Mouse (Mus musculus): ENCODE data around the gene Gne.
"Not testable (repeated sequence)": the region's sequence is repeated elsewhere in the genome, so short reads cannot be mapped to it uniquely, and the experiment has no call there.

Gene Gne

GRCm38 (mm10) chr4:44072873-44073441 lies 11.0 kb downstream of the Gne start:
- in situ Hi-C loops (cut with MboI, MseI): loop anchor here (5.0 kb wide), 2 partner anchors 39 to 94 kb away; no protein-coding TSS in a partner anchor

DNA sequence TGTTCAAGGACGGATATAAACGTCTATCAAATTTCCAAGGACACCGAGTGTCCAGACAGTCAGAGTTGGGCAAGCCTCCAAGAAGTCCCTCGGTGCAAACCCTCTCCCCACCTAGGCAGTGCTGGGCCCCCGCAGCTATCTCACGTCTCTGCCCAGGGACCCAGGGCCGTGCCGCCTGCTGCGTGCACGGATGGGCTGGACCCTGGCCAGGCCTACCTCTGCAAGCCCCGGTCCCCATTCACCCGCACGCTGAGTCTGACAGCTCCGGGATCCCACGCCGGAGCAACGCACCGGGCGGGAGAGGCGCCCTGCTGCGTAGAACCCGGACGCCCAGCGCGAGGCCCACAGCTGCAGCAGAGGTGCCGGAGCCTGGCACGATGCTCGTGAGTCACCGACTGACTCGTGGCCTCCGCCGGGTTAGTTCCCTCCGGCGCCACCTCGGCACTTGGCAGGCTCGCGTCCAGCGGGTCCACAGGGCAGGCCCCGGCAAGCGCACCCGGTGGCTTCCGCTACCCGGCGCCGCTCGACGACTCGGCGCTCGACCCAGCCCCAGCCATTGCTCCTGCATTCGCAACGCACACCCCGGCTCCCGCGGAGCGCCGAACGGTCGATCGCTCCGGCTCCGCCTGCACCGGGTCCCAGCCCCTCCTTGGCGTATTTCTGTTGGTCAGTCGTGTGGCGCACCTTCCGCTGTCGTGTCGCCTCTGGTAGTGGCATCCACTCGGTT lies 11.7 kb downstream of the Gne start:
- in situ Hi-C loops (cut with MboI, MseI): loop anchor here (5.0 kb wide), 2 partner anchors 40 to 95 kb away; no protein-coding TSS in a partner anchor

DNA sequence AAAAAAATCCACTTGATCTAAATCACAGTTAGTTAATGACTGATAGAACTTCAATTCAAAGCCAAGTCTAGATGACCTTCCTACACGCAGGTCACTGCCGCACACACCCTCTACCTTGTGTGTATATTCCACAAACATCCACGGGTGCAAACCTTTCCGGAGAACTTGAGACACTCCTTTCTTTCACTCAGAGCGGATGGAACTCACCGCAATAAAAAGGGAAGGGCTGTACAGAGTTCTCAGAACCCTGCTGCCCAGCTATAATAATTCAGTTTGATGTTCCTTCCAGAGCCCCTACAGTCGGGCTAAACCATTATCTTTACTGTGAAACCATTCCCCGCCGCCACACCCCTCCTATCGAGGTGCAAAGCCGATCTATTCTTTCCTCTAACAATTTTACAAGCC lies 12.2 kb downstream of the Gne start:
- in situ Hi-C loops (cut with MboI, MseI): loop anchor here (5.0 kb wide), 2 partner anchors 41 to 96 kb away; no protein-coding TSS in a partner anchor

GRCm38 (mm10) chr4:44070641-44071040 lies 13.3 kb downstream of the Gne start:
- in situ Hi-C loops (cut with MboI, MseI): loop anchor here (5.0 kb wide), 2 partner anchors 42 to 97 kb away; no protein-coding TSS in a partner anchor

DNA sequence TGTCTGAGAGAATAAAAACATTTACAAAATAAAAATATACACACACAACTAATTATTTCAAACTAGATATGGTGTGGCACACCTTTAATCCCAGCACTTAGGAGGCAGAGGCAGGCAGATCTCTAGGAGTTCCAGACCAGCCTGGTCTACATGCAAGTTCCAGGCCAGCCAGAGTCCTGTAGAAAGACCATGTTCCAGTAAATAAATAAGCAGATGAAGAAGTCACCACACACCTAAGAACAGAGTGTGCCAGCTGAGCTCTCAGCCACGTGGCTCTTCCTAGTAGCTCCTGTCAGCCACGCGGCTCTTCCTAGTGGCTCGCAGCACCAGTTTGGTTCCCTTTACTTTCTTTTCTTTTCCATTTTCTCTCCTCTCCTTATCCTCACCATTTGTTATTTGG lies 14.6 kb downstream of the Gne start:
- in situ Hi-C loops (cut with MboI, MseI): no loop called here

GRCm38 (mm10) chr4:44068736-44069135 lies 15.2 kb downstream of the Gne start:
- in situ Hi-C loops (cut with MboI, MseI): no loop called here

- in situ Hi-C loops (cut with MboI, MseI): no loop called here
Observed at GRCm38 (mm10) chr4:44066891-44067290, 17.1 kb downstream of the Gne start.

DNA sequence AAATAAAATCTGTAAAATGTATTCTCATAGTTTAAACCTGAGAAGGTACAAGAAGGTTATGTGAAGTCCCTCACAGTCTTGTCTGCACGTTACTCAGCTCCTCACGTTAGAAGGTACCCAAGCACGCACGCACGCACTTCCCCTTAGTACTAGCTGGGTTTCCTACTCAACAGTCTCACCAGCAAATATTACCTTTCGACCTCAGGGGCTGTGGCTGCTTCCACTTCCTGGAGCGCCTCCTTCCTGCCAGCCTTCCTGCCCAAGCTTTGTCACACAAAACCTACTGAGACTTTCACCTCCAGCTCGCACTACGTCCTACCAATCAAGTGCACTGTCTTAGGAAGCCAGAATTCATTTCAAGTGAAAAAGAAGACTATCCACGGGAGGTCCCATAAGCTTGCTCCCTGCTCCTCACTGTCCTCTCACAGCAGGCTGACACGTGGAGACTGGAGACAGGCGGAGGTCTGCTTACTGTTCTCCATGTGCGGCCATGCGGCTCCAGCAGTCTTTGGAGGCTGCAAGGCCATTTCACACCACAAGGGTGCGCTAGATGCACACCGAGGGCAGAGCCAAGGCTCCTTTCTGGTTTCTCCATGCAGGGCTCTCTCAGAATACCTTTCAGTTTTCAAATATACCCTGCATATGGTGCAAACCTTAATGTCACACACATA lies 18.5 kb downstream of the Gne start:
- in situ Hi-C loops (cut with MboI, MseI): no loop called here

- in situ Hi-C loops (cut with MboI, MseI): no loop called here
Observed at GRCm38 (mm10) chr4:44062816-44063215, 21.2 kb downstream of the Gne start.

DNA sequence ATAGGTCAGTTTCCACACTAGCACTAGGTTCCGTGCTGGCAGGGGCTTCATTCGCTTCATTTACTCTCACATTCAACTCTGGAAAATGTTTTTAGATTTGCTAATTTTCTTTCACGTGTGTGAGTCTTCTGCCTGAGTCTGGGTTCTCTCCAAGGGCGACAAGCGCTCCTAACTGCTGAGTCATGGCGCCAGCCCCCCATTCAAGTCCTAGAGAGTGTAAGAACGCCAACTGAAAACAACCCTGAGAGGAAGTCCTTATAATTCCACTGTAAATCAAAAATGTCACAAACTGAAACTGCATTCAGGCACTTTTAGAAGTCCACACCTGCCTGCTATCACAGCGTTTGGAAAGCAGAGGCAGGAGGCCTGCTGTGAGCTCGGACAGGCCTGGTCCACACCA lies 21.9 kb downstream of the Gne start:
- in situ Hi-C loops (cut with MboI, MseI): no loop called here

DNA sequence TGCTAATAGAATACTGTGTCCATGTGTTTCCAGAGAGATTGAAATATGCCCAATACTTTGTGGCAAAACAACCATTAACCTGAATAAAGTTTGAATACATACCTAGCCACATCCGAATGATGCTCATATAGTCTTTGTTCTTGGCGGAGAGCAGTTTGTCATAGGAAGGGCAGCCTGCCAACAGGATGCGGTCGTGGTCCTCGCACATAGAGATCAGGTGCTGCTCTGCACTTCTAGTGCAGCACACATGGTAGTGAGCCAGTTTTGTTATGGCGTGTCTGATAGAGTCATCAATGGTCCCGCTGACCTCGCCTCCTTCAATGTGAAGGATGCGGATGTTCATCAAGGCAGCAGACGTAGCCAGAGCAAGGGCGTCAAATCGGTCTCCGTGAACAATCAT lies 24.3 kb downstream of the Gne start:
- in situ Hi-C loops (cut with MboI, MseI): no loop called here

DNA sequence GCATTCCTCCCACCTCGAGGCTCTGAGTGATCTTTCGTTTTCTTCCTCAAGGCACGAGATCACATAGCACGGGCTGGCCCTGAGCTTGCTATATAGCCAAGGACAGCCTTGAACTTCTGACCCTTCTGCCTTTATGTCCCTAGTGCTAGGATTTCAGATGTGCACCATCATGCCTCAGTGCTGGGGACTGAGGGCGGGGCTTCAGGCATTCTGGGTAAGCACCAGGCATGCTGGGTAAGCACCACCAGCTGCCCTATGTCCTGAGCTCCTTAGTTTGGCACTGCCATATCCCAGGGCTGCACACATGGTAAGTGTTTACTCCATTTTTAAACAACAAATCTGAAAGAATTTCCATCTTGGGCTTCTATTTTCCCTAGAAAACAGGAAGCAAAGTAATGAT lies 34.2 kb downstream of the Gne start:
- in situ Hi-C loops (cut with MboI, MseI): no loop called here

DNA sequence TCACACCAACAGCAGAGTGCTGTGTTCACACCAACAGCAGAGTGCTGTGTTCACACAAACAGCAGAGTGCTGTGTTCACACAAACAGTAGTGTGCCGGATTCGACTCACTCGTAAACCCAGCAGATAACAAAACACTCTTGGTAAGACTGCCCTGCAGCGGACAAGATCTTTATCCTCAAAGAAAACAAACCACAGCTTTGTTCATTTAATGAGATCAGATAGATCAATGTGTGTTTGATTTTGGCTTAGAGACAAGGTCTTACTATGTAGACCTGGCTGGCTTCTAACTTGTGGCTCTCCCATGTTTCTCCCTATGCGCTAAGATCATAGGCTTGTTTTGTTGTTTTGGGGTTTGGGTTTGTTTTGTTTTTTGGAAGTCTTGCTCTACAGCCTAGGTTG lies 37.9 kb downstream of the Gne start:
- in situ Hi-C loops (cut with MboI, MseI): no loop called here

DNA sequence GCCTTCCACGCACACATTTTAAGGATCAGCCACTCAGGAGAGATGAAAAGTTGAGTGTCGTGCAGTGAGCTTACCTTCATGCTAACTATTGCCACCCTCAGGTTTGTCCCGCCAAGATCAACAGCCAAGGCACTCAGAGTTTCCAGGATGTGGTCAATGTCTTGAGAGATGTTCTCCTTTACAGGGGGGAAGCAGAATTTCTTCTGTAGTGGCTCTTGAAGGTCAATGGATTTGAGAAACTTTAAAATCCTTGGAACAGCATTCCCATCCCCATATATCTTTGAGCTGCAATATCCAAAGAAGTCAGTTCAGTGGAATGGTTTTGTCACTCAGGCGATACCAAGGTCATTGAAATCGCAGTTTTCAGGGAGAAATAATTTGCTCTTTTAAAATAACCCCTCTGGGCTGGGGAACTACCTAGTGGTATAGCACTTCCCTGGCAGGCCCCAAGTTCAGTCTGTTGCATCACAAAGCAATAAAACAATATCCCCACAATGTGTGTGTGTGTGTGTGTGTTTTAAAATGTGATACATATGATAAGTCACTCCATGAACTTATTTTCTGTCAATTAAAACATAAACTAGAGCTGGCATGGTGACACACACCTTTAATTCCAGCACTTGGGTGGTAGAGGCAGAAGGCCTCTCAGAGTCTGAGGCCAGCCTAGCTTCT lies 39.2 kb downstream of the Gne start:
- in situ Hi-C loops (cut with MboI, MseI): no loop called here

DNA sequence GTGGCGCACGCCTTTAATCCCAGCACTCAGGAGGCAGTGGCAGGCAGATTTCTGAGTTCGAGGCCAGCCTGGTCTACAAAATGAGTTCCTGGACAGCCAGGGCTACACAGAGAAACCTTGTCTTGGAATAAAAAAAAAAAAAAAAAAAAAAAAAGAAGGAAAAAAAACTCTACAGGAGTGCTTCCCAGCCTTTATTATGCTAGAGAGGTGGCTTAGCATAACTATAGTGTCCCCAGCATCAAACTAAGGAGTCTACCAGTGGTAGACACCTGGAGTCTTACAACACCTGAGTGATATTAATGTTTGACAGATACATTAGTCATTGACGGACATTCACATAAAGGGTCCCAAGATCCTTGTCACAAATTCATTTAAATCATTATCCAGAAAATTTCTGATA lies 40.8 kb downstream of the Gne start:
- in situ Hi-C loops (cut with MboI, MseI): not testable (repeated sequence)

- in situ Hi-C loops (cut with MboI, MseI): no loop called here
Observed at GRCm38 (mm10) chr4:44042429-44042828, 41.5 kb downstream of the Gne start.

DNA sequence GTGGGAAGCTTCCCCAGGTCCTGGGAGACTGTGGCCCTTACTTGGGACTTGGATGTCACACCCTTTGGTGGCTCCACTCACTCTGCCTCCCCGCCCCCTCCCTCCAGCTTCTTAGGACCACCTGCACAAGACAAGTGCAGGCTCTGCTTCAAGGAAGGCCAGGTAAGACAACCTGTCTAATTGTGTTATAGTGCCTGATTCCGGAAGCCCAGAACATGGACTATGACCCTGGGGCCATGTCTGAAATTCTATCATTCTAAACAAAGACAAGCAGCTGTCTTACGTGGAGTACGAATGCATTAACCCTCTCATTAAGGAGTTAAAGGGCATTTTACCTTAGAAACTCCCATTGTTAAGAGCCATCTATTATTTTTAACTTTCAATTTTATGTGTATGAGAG lies 43.2 kb downstream of the Gne start:
- in situ Hi-C loops (cut with MboI, MseI): no loop called here

- in situ Hi-C loops (cut with MboI, MseI): no loop called here
Observed at GRCm38 (mm10) chr4:44036455-44036854, 47.5 kb downstream of the Gne start.

DNA sequence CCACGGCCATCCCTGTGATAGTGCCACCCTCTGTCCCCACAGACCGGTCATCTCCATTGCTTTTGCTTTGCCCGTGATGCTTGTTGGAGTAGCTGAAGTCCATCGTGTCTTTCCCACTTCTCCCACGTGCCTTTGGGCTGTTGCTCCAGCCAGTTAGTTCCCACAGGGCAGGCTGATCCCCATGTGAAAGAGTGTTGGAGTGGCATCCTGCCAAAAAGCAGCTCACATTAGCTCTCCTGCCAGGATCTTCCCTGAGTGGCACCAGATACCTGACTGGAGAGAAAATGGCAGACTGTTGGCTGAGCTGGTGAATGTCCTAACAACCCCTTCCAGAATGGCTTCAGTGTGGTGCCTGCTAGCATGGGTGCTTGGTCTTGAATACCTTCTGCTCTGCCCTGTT lies 52.5 kb downstream of the Gne start:
- in situ Hi-C loops (cut with MboI, MseI): no loop called here

DNA sequence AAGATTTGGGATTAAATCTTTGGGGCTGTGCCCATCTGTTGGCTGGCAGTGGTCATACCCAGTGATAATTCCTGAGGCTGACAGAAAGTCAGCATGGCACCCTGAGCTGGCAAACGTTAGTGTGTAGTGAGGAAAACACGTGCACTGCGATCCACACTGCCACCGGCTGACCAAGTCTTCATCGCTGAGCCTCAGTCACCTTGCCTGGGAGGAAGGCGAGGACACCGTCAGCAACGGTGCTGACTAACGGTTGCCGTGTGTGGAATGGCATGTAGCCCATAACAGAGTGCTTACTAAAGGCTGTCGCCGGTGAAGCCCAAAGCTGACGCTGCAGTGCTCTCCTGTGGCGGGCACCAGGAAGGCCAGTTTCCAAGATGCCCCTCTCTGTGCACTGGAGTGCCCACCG lies 54.3 kb downstream of the Gne start:
- in situ Hi-C loops (cut with MboI, MseI): no loop called here

- in situ Hi-C loops (cut with MboI, MseI): no loop called here
Observed at GRCm38 (mm10) chr4:44028303-44029135, 55.5 kb downstream of the Gne start.

Measured in T-helper 2 cell (primary cell).